Mouse (Mus musculus) adrenal gland, postnatal 10 days (tissue): ENCODE measurements around the gene Pyroxd2. TPM values are rescaled to one million over a fixed set of nuclear protein-coding genes. Genes with fewer than 3 reads are reported as not detected.

Experiments
- DNase-seq: peaks from one replicate; pipeline ENCODE4 v3.0.0; 2021; ENCODE audit warnings: mixed read lengths
- total RNA-seq, 2 experiments: library from RNA; stranded (reverse); gene quantifications; 2 replicates each; pipeline ENCODE4 v1.2.3; 2021

Pyroxd2 gene
- total RNA-seq, 2 experiments from 2014 or later: 15.8 to 23.5 TPM

GRCm38 (mm10) chr19:42745869-42746224 is 6.7 kb downstream of the Pyroxd2 start:
- no peak for DNase-seq

- no peak for DNase-seq
These were observed 7.3 kb downstream of the Pyroxd2 start for GRCm38 (mm10) chr19:42745084-42745868.

- DNase-seq: peak; percentile 74
These were observed 8.4 kb downstream of the Pyroxd2 start for GRCm38 (mm10) chr19:42744162-42744586.

GRCm38 (mm10) chr19:42743261-42743660 is 9.3 kb downstream of the Pyroxd2 start:
- DNase-seq: no peak

GRCm38 (mm10) chr19:42741884-42742283 is 10.7 kb downstream of the Pyroxd2 start:
- DNase-seq: no peak

- no peak for DNase-seq
These were observed 12.2 kb downstream of the Pyroxd2 start for GRCm38 (mm10) chr19:42740163-42740899.

GRCm38 (mm10) chr19:42739734-42740133 is 12.8 kb downstream of the Pyroxd2 start:
- DNase-seq: no peak

GRCm38 (mm10) chr19:42737753-42738152 is 14.8 kb downstream of the Pyroxd2 start:
- DNase-seq: no peak

- no peak for DNase-seq
These were observed 17.6 kb downstream of the Pyroxd2 start for GRCm38 (mm10) chr19:42734982-42735381.

GRCm38 (mm10) chr19:42727424-42727823 is 25.2 kb downstream of the Pyroxd2 start:
- no peak for DNase-seq

GRCm38 (mm10) chr19:42726766-42727165 is 25.8 kb downstream of the Pyroxd2 start:
- DNase-seq: no peak

- DNase-seq: peak; percentile 51
These were observed 26.6 kb downstream of the Pyroxd2 start for GRCm38 (mm10) chr19:42725973-42726350.

GRCm38 (mm10) chr19:42725056-42725972 is 27.3 kb downstream of the Pyroxd2 start:
- no peak for DNase-seq

GRCm38 (mm10) chr19:42723302-42723701 is 29.3 kb downstream of the Pyroxd2 start:
- no peak for DNase-seq

- DNase-seq: peak; percentile 60
These were observed 30.1 kb downstream of the Pyroxd2 start for GRCm38 (mm10) chr19:42722500-42722899.

GRCm38 (mm10) chr19:42718101-42718500 is 34.5 kb downstream of the Pyroxd2 start:
- DNase-seq: no peak

- DNase-seq: no peak
These were observed 34.9 kb downstream of the Pyroxd2 start for GRCm38 (mm10) chr19:42717668-42718067.

- no peak for DNase-seq
These were observed 36.1 kb downstream of the Pyroxd2 start for GRCm38 (mm10) chr19:42716507-42716906.

GRCm38 (mm10) chr19:42713770-42714169 is 38.8 kb downstream of the Pyroxd2 start:
- DNase-seq: no peak

GRCm38 (mm10) chr19:42699426-42699825 is 53.1 kb downstream of the Pyroxd2 start:
- DNase-seq: no peak

GRCm38 (mm10) chr19:42698576-42698975 is 54.0 kb downstream of the Pyroxd2 start:
- no peak for DNase-seq

GRCm38 (mm10) chr19:42697336-42697735 is 55.2 kb downstream of the Pyroxd2 start:
- no peak for DNase-seq

- no peak for DNase-seq
These were observed 62.3 kb downstream of the Pyroxd2 start for GRCm38 (mm10) chr19:42690256-42690655.
